Mouse (Mus musculus) midbrain, embryonic 11.5 days (tissue): ENCODE results near the gene Zfp449. TPM values are rescaled to one million over a fixed set of nuclear protein-coding genes. Genes with fewer than 3 reads are reported as not detected.

Source experiments
- ATAC-seq: fragments of 200-750 bp; cut with Nextera tagmentation; 2 replicates; pipeline ENCODE4 v1.8.0; 2017; ENCODE audit warnings: moderate TSS enrichment, moderate library complexity; ENCODE audit not compliant: low FRiP score
- DNase-seq: peaks from one replicate; pipeline ENCODE4 v3.0.0; 2015; ENCODE audit warnings: low spot score; ENCODE audit errors: missing footprints
- H3K27ac ChIP-seq: fragments of 300-500 bp; sonication (generic); 2 replicates; pipeline ENCODE4 v1.5.1; 2014; ENCODE audit warnings: low read depth, low read length
- H3K27me3 ChIP-seq: fragments of 300-500 bp; sonication (generic); 2 replicates; pipeline ENCODE4 v1.6.1; 2014; ENCODE audit warnings: mild to moderate bottlenecking, low read length, moderate library complexity, mixed read lengths; ENCODE audit not compliant: control insufficient read depth, insufficient read depth
- H3K36me3 ChIP-seq: fragments of 300-500 bp; sonication (generic); 2 replicates; pipeline ENCODE4 v1.6.1; 2014; ENCODE audit warnings: mild to moderate bottlenecking, low read length, moderate library complexity, mixed read lengths; ENCODE audit not compliant: control insufficient read depth, insufficient read depth
- H3K4me1 ChIP-seq: fragments of 300-500 bp; sonication (generic); 2 replicates; pipeline ENCODE4 v1.6.1; 2014; ENCODE audit warnings: low read length; ENCODE audit not compliant: control insufficient read depth, insufficient read depth
- H3K4me2 ChIP-seq: fragments of 300-500 bp; sonication (generic); 2 replicates; pipeline ENCODE4 v1.6.1; 2014; ENCODE audit warnings: mild to moderate bottlenecking, moderate library complexity
- H3K4me3 ChIP-seq: fragments of 300-500 bp; sonication (generic); 2 replicates; pipeline ENCODE4 v1.5.1; 2014; ENCODE audit warnings: low read depth, low read length
- H3K9ac ChIP-seq: fragments of 300-500 bp; sonication (generic); 2 replicates; pipeline ENCODE4 v1.6.1; 2014; ENCODE audit warnings: low read length
- H3K9me3 ChIP-seq: fragments of 300-500 bp; sonication (generic); 2 replicates; pipeline ENCODE4 v1.6.1; 2016; ENCODE audit warnings: low read length; ENCODE audit not compliant: control insufficient read depth
- WGBS: fragments of 180-500 bp; shearing (Covaris S2); extraction: QIAGEN DNeasy Blood & Tissue Kit; methylation state at CpG from one replicate; pipeline ENCODE4 v1.1.7; 2014; 5-methylcytosine and 5-hydroxymethylcytosine counted together
- polyA plus RNA-seq: library from polyadenylated mRNA; unstranded; fragments of >200 nt; fragmentation: Nextera tagmentation; extraction: Ambion mirVana; gene quantifications from 2 replicates; pipeline ENCODE4 v1.2.1, GENCODE M21; 2014

Gene Zfp449
- polyA plus RNA-seq = 7.4 and 8.6 TPM in 2 replicates

- WGBS = 12% methylated on average over 39 of the region's 39 CpGs
- H3K4me2 ChIP-seq = peak within 1 kb of the TSS; percentile 45
- no peaks in the 10 kb centered on the region for H3K36me3 ChIP-seq
- H3K9ac ChIP-seq = peak within 1 kb of the TSS; percentile 63
- H3K27ac ChIP-seq = no peak within 1 kb of the TSS
- H3K4me1 ChIP-seq = no peaks in the 10 kb centered on the region
- no peaks in the 10 kb centered on the region for H3K9me3 ChIP-seq
- no peaks in the 10 kb centered on the region for H3K27me3 ChIP-seq
- ATAC-seq (peak; percentile 98), DNase-seq (peak; percentile 96)
- peak within 1 kb of the TSS; percentile 53 for H3K4me3 ChIP-seq
Measured at GRCm38 (mm10) chrX:56346176-56346931, at the start of gene Zfp449. Zfp449 (plus strand) TSS chrX:56346400.

- Histone ChIP-seq H3K9ac (no peak overlapping the region), H3K9me3 (no peaks in the 10 kb centered on the region), H3K36me3 (no peaks in the 10 kb centered on the region), H3K4me1 (no peaks in the 10 kb centered on the region), H3K27ac (no peak overlapping the region), H3K4me2 (no peak overlapping the region), H3K27me3 (no peaks in the 10 kb centered on the region), H3K4me3 (no peak overlapping the region)
- DNase-seq (no peak), ATAC-seq (no peak)
- WGBS = 76% methylated on average over 5 of the region's 5 CpGs
Measured at GRCm38 (mm10) chrX:56307597-56307996, 38.6 kb upstream of the Zfp449 start.

- no peaks in the 10 kb centered on the region for H3K9me3 ChIP-seq
- WGBS = 95% methylated on average over 1 of the region's 1 CpGs
- H3K27ac ChIP-seq = no peak overlapping the region
- H3K4me2 ChIP-seq = no peak overlapping the region
- no peak overlapping the region for H3K9ac ChIP-seq
- H3K4me1 ChIP-seq = no peaks in the 10 kb centered on the region
- no peaks in the 10 kb centered on the region for H3K36me3 ChIP-seq
- ATAC-seq = no peak
- no peaks in the 10 kb centered on the region for H3K27me3 ChIP-seq
- H3K4me3 ChIP-seq = no peak overlapping the region
- no peak for DNase-seq
Measured at GRCm38 (mm10) chrX:56312813-56313212, 33.4 kb upstream of the Zfp449 start.

- Histone ChIP-seq H3K4me1 (no peaks in the 10 kb centered on the region), H3K36me3 (no peaks in the 10 kb centered on the region), H3K9me3 (no peaks in the 10 kb centered on the region), H3K27ac (no peak overlapping the region), H3K4me2 (no peak overlapping the region), H3K9ac (no peak overlapping the region), H3K4me3 (no peak overlapping the region), H3K27me3 (no peaks in the 10 kb centered on the region)
- WGBS = 85% methylated on average over 5 of the region's 5 CpGs
- DNase-seq = no peak
- ATAC-seq = no peak
Measured at GRCm38 (mm10) chrX:56322096-56322495, 24.1 kb upstream of the Zfp449 start.

GRCm38 (mm10) chrX:56322731-56323130 is 23.5 kb upstream of the Zfp449 start:
- Histone ChIP-seq H3K36me3 (no peaks in the 10 kb centered on the region), H3K27me3 (no peaks in the 10 kb centered on the region), H3K9ac (no peak overlapping the region), H3K4me3 (no peak overlapping the region), H3K4me1 (no peaks in the 10 kb centered on the region), H3K9me3 (no peaks in the 10 kb centered on the region), H3K27ac (no peak overlapping the region), H3K4me2 (no peak overlapping the region)
- no peak for ATAC-seq
- WGBS = 69% methylated on average over 2 of the region's 2 CpGs
- no peak for DNase-seq

GRCm38 (mm10) chrX:56332046-56332445 is 14.2 kb upstream of the Zfp449 start:
- H3K9me3 ChIP-seq = no peaks in the 10 kb centered on the region
- WGBS = 72% methylated on average over 3 of the region's 3 CpGs
- ATAC-seq = no peak

GRCm38 (mm10) chrX:56340305-56340704 is 5.9 kb upstream of the Zfp449 start:
- Histone ChIP-seq H3K27ac (no peak overlapping the region), H3K4me2 (no peak overlapping the region), H3K27me3 (no peaks in the 10 kb centered on the region), H3K36me3 (no peaks in the 10 kb centered on the region), H3K4me1 (no peaks in the 10 kb centered on the region), H3K9me3 (no peaks in the 10 kb centered on the region), H3K9ac (no peak overlapping the region), H3K4me3 (no peak overlapping the region)
- ATAC-seq = no peak
- no peak for DNase-seq

More at GRCm38 (mm10) chrX:56332046-56332445, 14.2 kb upstream of the Zfp449 start:
- no peak for DNase-seq
- no peaks in the 10 kb centered on the region for H3K27me3 ChIP-seq
- H3K4me2 ChIP-seq = no peak overlapping the region
- no peak overlapping the region for H3K4me3 ChIP-seq
- H3K36me3 ChIP-seq = no peaks in the 10 kb centered on the region
- no peaks in the 10 kb centered on the region for H3K4me1 ChIP-seq
- no peak overlapping the region for H3K27ac ChIP-seq
- no peak overlapping the region for H3K9ac ChIP-seq

- no peak for ATAC-seq
- Histone ChIP-seq H3K27me3 (no peaks in the 10 kb centered on the region), H3K27ac (no peak overlapping the region), H3K4me2 (no peak overlapping the region), H3K9me3 (no peaks in the 10 kb centered on the region), H3K4me1 (no peaks in the 10 kb centered on the region), H3K36me3 (no peaks in the 10 kb centered on the region), H3K9ac (no peak overlapping the region), H3K4me3 (no peak overlapping the region)
- 86% methylated on average over 3 of the region's 3 CpGs for WGBS
- DNase-seq = no peak
Measured at GRCm38 (mm10) chrX:56342921-56343320, 3.3 kb upstream of the Zfp449 start.

GRCm38 (mm10) chrX:56346932-56347253 is 693 bp downstream of the Zfp449 start:
- peak; percentile 18; the same call in 1 of the 2 replicates for ATAC-seq
- Histone ChIP-seq H3K27me3 (no peaks in the 10 kb centered on the region), H3K27ac (no peak overlapping the region), H3K4me3 (peak overlapping the region; percentile 53), H3K4me2 (peak overlapping the region; percentile 45), H3K36me3 (no peaks in the 10 kb centered on the region), H3K9me3 (no peaks in the 10 kb centered on the region), H3K9ac (peak overlapping the region; percentile 63), H3K4me1 (no peaks in the 10 kb centered on the region)
- 59% methylated on average over 8 of the region's 8 CpGs for WGBS
- peak; percentile 80 for DNase-seq
